Mouse (Mus musculus) urinary bladder, adult 2 months (tissue): Measurements from ENCODE around the gene Pds5b. TPM values are rescaled to one million over a fixed set of nuclear protein-coding genes. Genes with fewer than 3 reads are reported as not detected.
"Not testable (repeated sequence)": the region's sequence is repeated elsewhere in the genome, so short reads cannot be mapped to it uniquely, and the experiment has no call there.

Source experiments
- DNase-seq: peaks from one replicate; pipeline ENCODE4 v3.0.0; 2022; ENCODE audit warnings: low spot score
- polyA plus RNA-seq: library from polyadenylated mRNA; depleted of rRNA; stranded (reverse); fragments of >200 nt; gene quantifications from 2 replicates; pipeline ENCODE4 v1.2.3, GENCODE M21; 2012; rRNA removed

The Pds5b gene
- polyA plus RNA-seq, 1 experiment = 15.6 TPM

- no peak for DNase-seq
Observed at GRCm38 (mm10) chr5:150822781-150823180, 149.2 kb downstream of the Pds5b start.

DNA sequence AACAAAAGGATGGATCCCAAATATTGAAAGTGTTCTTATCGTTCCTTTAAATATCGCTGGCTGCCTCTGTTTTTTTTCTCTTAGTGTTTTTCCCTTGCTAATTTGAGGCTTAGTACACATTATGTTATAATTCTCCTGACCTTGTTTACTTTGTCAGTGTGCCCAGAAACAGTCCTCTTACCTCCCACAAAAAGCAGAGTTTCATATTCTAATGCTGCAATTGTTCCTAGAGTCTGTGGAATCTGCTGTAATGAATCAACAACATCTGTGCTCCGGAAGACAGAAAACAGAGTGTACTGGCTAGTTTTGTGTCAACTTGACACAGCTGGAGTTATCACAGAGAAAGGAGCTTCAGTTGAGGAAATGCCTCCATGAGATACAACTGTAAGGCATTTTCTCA is 149.8 kb downstream of the Pds5b start:
- no peak for DNase-seq

DNA sequence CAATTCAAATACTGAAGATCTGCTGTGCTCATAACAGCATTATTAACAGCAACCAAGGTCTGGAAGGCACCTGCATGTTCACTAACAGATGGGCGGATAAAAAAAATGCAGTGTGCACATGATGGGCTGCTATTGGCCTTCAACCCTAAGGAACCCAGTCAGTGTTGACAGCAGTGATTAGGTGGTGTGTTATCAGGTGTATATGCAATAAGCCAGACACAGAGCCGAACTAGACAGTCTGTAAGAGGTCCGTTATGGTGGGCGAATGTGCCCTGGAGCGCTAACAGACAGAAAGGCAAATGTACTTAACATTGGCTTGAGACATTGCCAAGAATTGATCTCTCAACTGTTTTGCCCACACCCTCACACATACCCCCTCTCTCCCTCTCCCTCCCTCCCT is 156.0 kb downstream of the Pds5b start:
- DNase-seq = no peak

GRCm38 (mm10) chr5:150830718-150831117 is 157.2 kb downstream of the Pds5b start:
- no peak for DNase-seq

GRCm38 (mm10) chr5:150836782-150837181 is 163.2 kb downstream of the Pds5b start:
- no peak for DNase-seq

DNA sequence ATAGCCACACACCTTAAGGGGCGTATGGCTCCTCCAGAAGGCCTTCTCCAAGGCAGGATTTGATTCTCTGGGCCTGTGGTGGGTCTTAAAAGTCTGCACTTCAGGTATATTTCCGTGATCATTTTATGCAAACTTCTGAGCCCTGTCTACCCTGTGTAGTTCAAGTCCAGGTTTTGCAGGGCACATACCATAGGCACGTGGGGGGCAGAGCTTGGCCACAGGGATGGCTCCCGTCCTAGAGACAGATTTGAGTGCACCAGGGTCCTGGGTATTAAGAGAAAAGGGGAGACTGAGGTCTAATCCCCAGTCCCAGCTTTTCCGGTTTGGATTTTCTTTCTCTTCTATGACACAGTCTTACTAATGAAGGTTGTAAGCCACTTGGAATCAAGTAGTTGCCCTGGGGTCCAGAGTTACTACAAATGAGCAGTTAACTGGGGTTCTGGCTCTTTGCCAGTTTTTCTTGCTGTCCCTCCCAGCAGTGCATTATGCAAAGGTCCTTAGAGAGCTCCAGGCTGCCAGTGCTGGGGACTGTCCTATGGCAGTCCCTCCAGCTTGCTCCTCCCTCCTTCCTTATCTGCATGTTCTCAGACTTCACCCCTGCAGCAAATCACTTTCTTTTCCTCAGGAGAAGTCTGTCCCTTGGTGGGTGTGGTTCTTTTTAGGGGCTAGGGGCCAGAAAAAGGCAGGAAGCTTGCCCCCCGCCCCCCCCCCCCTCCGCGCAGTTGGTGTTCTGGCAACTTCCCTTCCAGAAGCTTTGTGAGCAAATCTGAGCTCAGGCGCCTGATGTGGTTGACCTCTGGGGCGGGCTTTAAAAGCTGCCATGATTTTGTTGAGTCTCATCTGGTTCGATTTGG is 166.4 kb downstream of the Pds5b start:
- DNase-seq = no peak

DNA sequence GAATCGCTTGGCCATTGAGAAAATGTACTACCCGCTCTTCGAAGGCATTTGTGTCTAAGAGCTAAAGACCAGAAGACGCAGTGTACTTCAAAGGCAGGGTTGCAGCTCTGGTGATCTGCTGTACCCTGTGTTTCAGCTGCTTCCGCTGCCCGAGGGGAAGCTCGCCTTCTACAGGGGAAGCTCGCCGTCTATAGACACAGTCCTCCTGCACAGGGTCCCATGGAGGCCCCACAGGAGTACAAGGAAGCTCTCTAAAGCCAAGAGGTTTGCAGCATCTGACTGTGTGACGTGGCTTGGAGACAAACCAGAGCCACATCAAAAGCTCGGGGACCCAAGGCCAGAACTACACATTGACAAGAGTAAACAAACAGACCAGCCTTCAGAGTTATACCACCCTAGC is 167.1 kb downstream of the Pds5b start:
- no peak for DNase-seq

DNA sequence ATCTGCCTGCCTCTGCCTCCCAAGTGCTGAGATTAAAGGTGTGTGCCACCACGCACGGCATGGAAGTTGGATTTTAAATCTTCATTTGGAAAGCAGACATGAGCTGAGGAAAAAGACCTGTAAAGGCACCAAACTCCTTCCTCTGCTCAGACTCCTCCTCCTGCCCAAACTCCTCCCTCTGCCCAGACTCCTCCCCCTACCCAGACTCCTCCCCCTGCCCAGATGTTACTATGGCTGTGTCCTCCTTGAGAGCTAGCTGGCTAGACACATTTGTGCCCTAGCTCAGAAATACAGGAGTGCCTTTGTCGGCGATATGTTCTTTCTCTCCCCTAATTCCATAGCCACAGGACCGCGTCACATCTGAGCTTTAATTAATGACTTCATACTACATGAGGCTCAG is 172.4 kb downstream of the Pds5b start:
- DNase-seq = no peak

DNA sequence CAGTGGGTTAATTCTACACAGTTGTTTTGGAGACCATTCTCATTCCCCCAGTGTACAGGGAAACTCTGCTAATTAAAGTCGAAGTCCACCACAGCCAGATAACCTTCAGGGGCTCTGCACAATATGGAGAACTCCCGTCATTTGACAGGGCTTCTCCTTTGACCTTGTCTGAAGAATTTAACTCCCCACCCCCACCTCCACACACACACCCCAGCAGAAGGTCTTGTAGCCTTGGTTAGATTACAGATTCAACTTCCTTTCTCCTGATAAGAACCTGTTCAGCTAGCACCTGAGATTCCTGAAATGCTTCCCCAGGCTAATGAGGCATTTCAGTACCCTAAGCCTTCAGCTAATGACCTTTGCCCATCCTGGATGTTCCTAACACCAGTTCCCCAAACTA is 177.3 kb downstream of the Pds5b start:
- no peak for DNase-seq

DNA sequence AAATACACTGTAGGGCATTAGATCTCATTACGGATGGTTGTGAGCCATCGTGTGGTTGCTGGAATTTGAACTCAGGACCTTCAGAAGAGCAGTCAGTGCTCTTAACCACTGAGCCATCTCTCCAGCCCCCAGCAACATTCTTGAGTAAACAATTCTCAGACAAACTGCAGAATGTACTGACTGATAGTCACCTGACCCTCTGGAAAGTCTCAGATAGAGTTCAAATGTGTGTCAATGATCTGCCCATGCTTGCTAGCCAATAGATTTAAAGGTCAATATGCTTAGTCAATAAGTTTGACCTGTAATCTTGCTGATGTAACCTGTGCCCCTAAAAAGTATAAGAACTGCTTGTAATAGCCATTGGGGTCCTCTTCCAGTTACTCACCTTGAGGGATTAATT is 178.6 kb downstream of the Pds5b start:
- not testable (repeated sequence) for DNase-seq

DNA sequence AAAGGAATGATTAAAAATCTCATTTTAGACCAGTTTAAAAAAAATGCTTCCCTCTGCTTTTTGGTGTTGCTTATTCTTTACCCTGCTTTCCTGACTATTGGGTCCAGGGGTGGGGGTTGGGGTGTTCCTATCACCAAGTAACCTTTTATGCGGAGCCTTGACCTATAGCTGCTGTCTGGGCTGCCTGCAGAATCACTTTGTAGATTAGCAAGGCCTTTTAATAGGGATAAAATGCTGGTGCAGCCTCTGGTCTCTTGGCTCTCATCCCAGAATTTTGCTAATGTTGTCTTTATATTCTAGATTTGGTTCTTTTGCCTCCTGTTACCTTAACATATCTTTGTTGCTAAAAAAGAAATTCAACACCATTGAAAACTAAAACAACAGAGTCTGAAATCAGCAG is 181.0 kb downstream of the Pds5b start:
- no peak for DNase-seq

DNA sequence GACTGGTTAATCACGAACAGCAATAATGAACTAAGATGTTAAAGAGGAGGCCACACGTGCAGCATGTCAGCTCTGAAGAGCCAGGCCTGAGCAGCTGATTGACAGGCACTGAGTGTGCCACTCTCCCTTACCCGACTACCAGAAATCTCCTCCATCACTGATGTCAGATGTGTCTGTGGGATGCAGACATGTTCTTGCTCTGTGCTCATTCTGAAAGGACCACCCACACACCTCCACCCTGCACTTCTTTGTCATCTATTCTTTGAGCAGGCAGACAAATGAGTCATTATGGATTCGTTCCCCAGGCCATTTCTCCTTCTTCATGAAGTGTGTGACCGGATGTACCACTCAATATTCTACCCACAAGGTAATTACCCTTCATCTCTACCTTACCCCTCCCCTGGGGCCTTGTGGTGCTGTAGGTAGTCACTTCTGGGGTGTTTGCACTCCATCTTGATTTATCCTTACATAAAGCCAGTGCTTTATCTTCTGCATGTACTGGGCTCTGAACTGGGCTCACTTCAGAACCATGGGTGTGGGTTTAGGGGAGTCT is 186.2 kb downstream of the Pds5b start:
- no peak for DNase-seq

Other genes with a start within 250 kb of the Pds5b start
- gene Zar1l, start 155.6 kb upstream of the Pds5b start, polyA plus RNA-seq = not detected in 2 replicates
- 5.7 and 6.6 TPM in 2 replicates for gene Brca2, start 151.1 kb upstream of the Pds5b start, polyA plus RNA-seq
- gene N4bp2l1, start 76.6 kb upstream of the Pds5b start, polyA plus RNA-seq = 20.4 and 23.6 TPM in 2 replicates
- gene N4bp2l2, start 7.6 kb upstream of the Pds5b start, polyA plus RNA-seq = 28.7 and 30.1 TPM in 2 replicates